Mouse (Mus musculus): ENCODE measurements around the gene Ccdc169.

Ccdc169 gene

GRCm38 (mm10) chr3:55122336-55122870, 14.7 kb upstream of the Ccdc169 start:
- in situ Hi-C loops (cut with MboI, MseI): no loop called here

GRCm38 (mm10) chr3:55123064-55123463, 14.1 kb upstream of the Ccdc169 start:
- in situ Hi-C loops (cut with MboI, MseI): no loop called here

- in situ Hi-C loops (cut with MboI, MseI): no loop called here
Measured at GRCm38 (mm10) chr3:55129181-55129692, 7.9 kb upstream of the Ccdc169 start.

- in situ Hi-C loops (cut with MboI, MseI): no loop called here
Measured at GRCm38 (mm10) chr3:55131576-55132233, 5.4 kb upstream of the Ccdc169 start.

- in situ Hi-C loops (cut with MboI, MseI): no loop called here
Measured at GRCm38 (mm10) chr3:55139837-55140236, 2.7 kb downstream of the Ccdc169 start.

GRCm38 (mm10) chr3:55141401-55141800, 4.3 kb downstream of the Ccdc169 start:
- in situ Hi-C loops (cut with MboI, MseI): no loop called here

GRCm38 (mm10) chr3:55144916-55145315, 7.8 kb downstream of the Ccdc169 start:
- in situ Hi-C loops (cut with MboI, MseI): no loop called here

- in situ Hi-C loops (cut with MboI, MseI): no loop called here
Measured at GRCm38 (mm10) chr3:55146441-55146840, 9.3 kb downstream of the Ccdc169 start.

GRCm38 (mm10) chr3:55147156-55147555, 10.0 kb downstream of the Ccdc169 start:
- in situ Hi-C loops (cut with MboI, MseI): no loop called here

- in situ Hi-C loops (cut with MboI, MseI): no loop called here
Measured at GRCm38 (mm10) chr3:55148091-55148490, 11.0 kb downstream of the Ccdc169 start.

- in situ Hi-C loops (cut with MboI, MseI): no loop called here
Measured at GRCm38 (mm10) chr3:55151656-55152433, 14.7 kb downstream of the Ccdc169 start.

- in situ Hi-C loops (cut with MboI, MseI): no loop called here
Measured at GRCm38 (mm10) chr3:55152673-55153334, 15.7 kb downstream of the Ccdc169 start.

- in situ Hi-C loops (cut with MboI, MseI): no loop called here
Measured at GRCm38 (mm10) chr3:55154163-55154562, 17.0 kb downstream of the Ccdc169 start.

GRCm38 (mm10) chr3:55157413-55157812, 20.3 kb downstream of the Ccdc169 start:
- in situ Hi-C loops (cut with MboI, MseI): loop anchor here (5.0 kb wide), 2 partner anchors 85 to 195 kb away; no protein-coding TSS in a partner anchor

- in situ Hi-C loops (cut with MboI, MseI): no loop called here
Measured at GRCm38 (mm10) chr3:55161144-55161543, 24.0 kb downstream of the Ccdc169 start.

- in situ Hi-C loops (cut with MboI, MseI): no loop called here
Measured at GRCm38 (mm10) chr3:55163510-55163909, 26.4 kb downstream of the Ccdc169 start.

GRCm38 (mm10) chr3:55172478-55172877, 35.3 kb downstream of the Ccdc169 start:
- in situ Hi-C loops (cut with MboI, MseI): no loop called here

GRCm38 (mm10) chr3:55177271-55177670, 40.1 kb downstream of the Ccdc169 start:
- in situ Hi-C loops (cut with MboI, MseI): no loop called here

GRCm38 (mm10) chr3:55181766-55182165, 44.6 kb downstream of the Ccdc169 start, which contains the start of gene Sohlh2:
Sohlh2 (plus strand) TSS chr3:55182028.
- in situ Hi-C loops (cut with MboI, MseI): no loop called here

GRCm38 (mm10) chr3:55191668-55192067, 54.5 kb downstream of the Ccdc169 start:
- in situ Hi-C loops (cut with MboI, MseI): no loop called here

GRCm38 (mm10) chr3:55193351-55193750, 56.2 kb downstream of the Ccdc169 start:
- in situ Hi-C loops (cut with MboI, MseI): no loop called here

GRCm38 (mm10) chr3:55194792-55195191, 57.7 kb downstream of the Ccdc169 start:
- in situ Hi-C loops (cut with MboI, MseI): no loop called here

All from regulatory T cell (primary cell).